Mouse (Mus musculus): Measurements from ENCODE around the gene Commd2. TPM values are rescaled to one million over a fixed set of nuclear protein-coding genes. Genes with fewer than 3 reads are reported as not detected.

The Commd2 gene
- total and polyA plus RNA-seq, 3 experiments: 35.3 to 65.3 (median 53.2) TPM

- Histone ChIP-seq H3K4me2 (ENCODE audit: insufficient read depth, low read depth, poor library complexity, severe bottlenecking) (no peak overlapping the region), H3K27ac (ENCODE audit: insufficient read depth, low read depth) (no peak overlapping the region), H3K9ac (ENCODE audit: insufficient read depth, low read depth) (no peak overlapping the region), H3K79me2 (replicated peaks; ENCODE audit: control insufficient read depth, extremely low read depth, insufficient read depth, poor library complexity, severe bottlenecking) (no peaks in the 10 kb centered on the region), H3K36me3 (replicated peaks in 1 of 2; ENCODE audit: control insufficient read depth in 1 of 2, insufficient read depth in 1 of 2, low read length in 1 of 2) (no peaks in the 10 kb centered on the region), H3K9me3 (replicated peaks; ENCODE audit: low read length) (no peaks in the 10 kb centered on the region), H3K4me1 (ENCODE audit: control insufficient read depth in 1 of 2, insufficient read depth in 2 of 2) (no peaks in the 10 kb centered on the region), H3K27me3 (replicated peaks) (no peaks in the 10 kb centered on the region), H3K4me3 (replicated peaks in 1 of 3; ENCODE audit: low read depth in 2 of 3, low read length in 2 of 3, poor library complexity in 1 of 3) (no peak overlapping the region)
- DNase-seq (ENCODE audit: extremely low read depth): no peak
- dilution Hi-C loops (cut with MboI; ENCODE audit: extremely low pct_ligation_motif_present, extremely low pct_unique_long_range_greater_than_20kb, low sequenced_read_pairs): no loop called here
- TF ChIP-seq POLR2AphosphoS2 (IDR thresholded peaks at IDR 0.05; ENCODE audit: low read depth, low read length) (no peak), EP300 (IDR thresholded peaks at IDR 0.05; ENCODE audit: low read length) (no peak), USF2 (conservative IDR thresholded peaks at IDR 0.05; ENCODE audit: low read depth, low read length) (no peak), ELF1 (IDR thresholded peaks at IDR 0.05; ENCODE audit: low read depth, low read length) (no peak), MYC (IDR thresholded peaks at IDR 0.05; ENCODE audit: low read depth, low read length) (no peak), PAX5 (IDR thresholded peaks at IDR 0.05; ENCODE audit: low read length) (no peak), KAT2A (IDR thresholded peaks at IDR 0.05; ENCODE audit: insufficient replicate concordance, low read length) (no peak), BHLHE40 (IDR thresholded peaks at IDR 0.05; ENCODE audit: low read depth, low read length) (no peak), RAD21 (IDR thresholded peaks at IDR 0.05; ENCODE audit: low read depth, low read length) (no peak), TCF12 (IDR thresholded peaks at IDR 0.05; ENCODE audit: low read depth, low read length) (no peak), TBP (conservative IDR thresholded peaks at IDR 0.05; ENCODE audit: low read depth, low read length) (no peak), JUN (IDR thresholded peaks at IDR 0.05; ENCODE audit: insufficient read depth, low read depth, low read length) (no peak), MEF2A (IDR thresholded peaks at IDR 0.05; ENCODE audit: borderline replicate concordance, low read depth, low read length) (no peak), ZKSCAN1 (IDR thresholded peaks at IDR 0.05; ENCODE audit: borderline replicate concordance, low read depth, low read length) (no peak), MAFK (IDR thresholded peaks at IDR 0.05; ENCODE audit: insufficient replicate concordance, low read length) (no peak), UBTF (IDR thresholded peaks at IDR 0.05; ENCODE audit: low read depth, low read length) (no peak)
- in situ Hi-C loops (cut with MboI; ENCODE audit: low pct_ligation_motif_present, low pct_unique_long_range_greater_than_20kb, low sequenced_read_pairs): loop anchor here (25.0 kb wide), 1 partner anchor 350 kb away; no protein-coding TSS in a partner anchor
These were observed 39.0 kb downstream of the Commd2 start for GRCm38 (mm10) chr3:57612430-57612997.

- DNase-seq (ENCODE audit: extremely low read depth): no peak
- Histone ChIP-seq H3K4me3 (replicated peaks in 1 of 3; ENCODE audit: low read depth in 2 of 3, low read length in 2 of 3, poor library complexity in 1 of 3) (no peak overlapping the region), H3K79me2 (replicated peaks; ENCODE audit: control insufficient read depth, extremely low read depth, insufficient read depth, poor library complexity, severe bottlenecking) (no peaks in the 10 kb centered on the region), H3K9ac (ENCODE audit: insufficient read depth, low read depth) (no peak overlapping the region), H3K9me3 (replicated peaks; ENCODE audit: low read length) (no peaks in the 10 kb centered on the region), H3K27me3 (replicated peaks) (no peaks in the 10 kb centered on the region), H3K4me2 (ENCODE audit: insufficient read depth, low read depth, poor library complexity, severe bottlenecking) (no peak overlapping the region), H3K36me3 (replicated peaks in 1 of 2; ENCODE audit: control insufficient read depth in 1 of 2, insufficient read depth in 1 of 2, low read length in 1 of 2) (no peaks in the 10 kb centered on the region), H3K27ac (ENCODE audit: insufficient read depth, low read depth) (no peak overlapping the region), H3K4me1 (ENCODE audit: control insufficient read depth in 1 of 2, insufficient read depth in 2 of 2) (no peaks in the 10 kb centered on the region)
- dilution Hi-C loops (cut with MboI; ENCODE audit: extremely low pct_ligation_motif_present, extremely low pct_unique_long_range_greater_than_20kb, low sequenced_read_pairs) (no loop called here), in situ Hi-C loops (cut with MboI; ENCODE audit: low pct_ligation_motif_present, low pct_unique_long_range_greater_than_20kb, low sequenced_read_pairs) (loop anchor here (25.0 kb wide), 1 partner anchor 349 kb away; no protein-coding TSS in a partner anchor)
- TF ChIP-seq HCFC1 (IDR thresholded peaks at IDR 0.05; ENCODE audit: low read depth, low read length): no peak
- no peak for TF ChIP-seq NRF1 (IDR thresholded peaks at IDR 0.05; ENCODE audit: low read depth, low read length)
- TF ChIP-seq ZKSCAN1 (IDR thresholded peaks at IDR 0.05; ENCODE audit: borderline replicate concordance, low read depth, low read length): no peak
- TF ChIP-seq E2F4 (IDR thresholded peaks at IDR 0.05; ENCODE audit: insufficient replicate concordance, low read depth, low read length): no peak
- TF ChIP-seq TCF12 (IDR thresholded peaks at IDR 0.05; ENCODE audit: low read depth, low read length): no peak
- TF ChIP-seq CTCF (conservative IDR thresholded peaks at IDR 0.05 in 1 of 2, IDR thresholded peaks at IDR 0.05 in 1 of 2; ENCODE audit: low read depth in 2 of 2, low read length in 2 of 2): no peak
- no peak for TF ChIP-seq MXI1 (IDR thresholded peaks at IDR 0.05; ENCODE audit: low read depth, low read length)
- TF ChIP-seq ZNF384 (IDR thresholded peaks at IDR 0.05; ENCODE audit: low read depth, low read length): no peak
- no peak for TF ChIP-seq RCOR1 (conservative IDR thresholded peaks at IDR 0.05; ENCODE audit: low read depth, low read length)
- TF ChIP-seq SIN3A (IDR thresholded peaks at IDR 0.05; ENCODE audit: low read length): no peak
- no peak for TF ChIP-seq RAD21 (IDR thresholded peaks at IDR 0.05; ENCODE audit: low read depth, low read length)
- no peak for TF ChIP-seq JUN (IDR thresholded peaks at IDR 0.05; ENCODE audit: insufficient read depth, low read depth, low read length)
- TF ChIP-seq ZC3H11A (IDR thresholded peaks at IDR 0.05; ENCODE audit: low read depth, low read length): no peak
- TF ChIP-seq ZMIZ1 (IDR thresholded peaks at IDR 0.05; ENCODE audit: low read depth, low read length): no peak
- no peak for TF ChIP-seq MAFK (IDR thresholded peaks at IDR 0.05; ENCODE audit: insufficient replicate concordance, low read length)
- TF ChIP-seq NELFE (IDR thresholded peaks at IDR 0.05; ENCODE audit: low read depth, low read length): no peak
- TF ChIP-seq MAZ (IDR thresholded peaks at IDR 0.05; ENCODE audit: low read depth, low read length): no peak
- TF ChIP-seq MAX (IDR thresholded peaks at IDR 0.05; ENCODE audit: low read length): no peak
- TF ChIP-seq GABPA (IDR thresholded peaks at IDR 0.05; ENCODE audit: insufficient replicate concordance, low read depth, low read length): no peak
- no peak for TF ChIP-seq UBTF (IDR thresholded peaks at IDR 0.05; ENCODE audit: low read depth, low read length)
These were observed 39.7 kb downstream of the Commd2 start for GRCm38 (mm10) chr3:57611776-57612175.
